Mouse (Mus musculus): ENCODE results near the gene Slc39a11. TPM values are rescaled to one million over a fixed set of nuclear protein-coding genes. Genes with fewer than 3 reads are reported as not detected.

The Slc39a11 gene
- polyA plus RNA-seq, 1 experiment from 2014 or later, result 26.2 TPM

GRCm38 (mm10) chr11:113339770-113340169 is 310.1 kb downstream of the Slc39a11 start:
- Histone ChIP-seq H3K9me3 (ENCODE audit: control insufficient read depth, low read length) (no peaks in the 10 kb centered on the region), H3K27me3 (ENCODE audit: control insufficient read depth, insufficient read depth, low read depth, low read length) (no peaks in the 10 kb centered on the region), H3K4me1 (replicated peaks; ENCODE audit: control insufficient read depth, insufficient read depth, low read length) (no peaks in the 10 kb centered on the region; the same call in 1 of the 2 replicates), H3K36me3 (ENCODE audit: control insufficient read depth, insufficient read depth, low read length) (no peaks in the 10 kb centered on the region), H3K27ac (ENCODE audit: low read length) (no peak overlapping the region), H3K9ac (ENCODE audit: low read length) (no peak overlapping the region), H3K4me3 (ENCODE audit: low read length) (no peak overlapping the region), H3K4me2 (ENCODE audit: low read depth, low read length) (no peak overlapping the region)
- ATAC-seq (ENCODE audit: low read depth), result no peak
- 82% methylated on average over 8 of the region's 8 CpGs for WGBS

DNA sequence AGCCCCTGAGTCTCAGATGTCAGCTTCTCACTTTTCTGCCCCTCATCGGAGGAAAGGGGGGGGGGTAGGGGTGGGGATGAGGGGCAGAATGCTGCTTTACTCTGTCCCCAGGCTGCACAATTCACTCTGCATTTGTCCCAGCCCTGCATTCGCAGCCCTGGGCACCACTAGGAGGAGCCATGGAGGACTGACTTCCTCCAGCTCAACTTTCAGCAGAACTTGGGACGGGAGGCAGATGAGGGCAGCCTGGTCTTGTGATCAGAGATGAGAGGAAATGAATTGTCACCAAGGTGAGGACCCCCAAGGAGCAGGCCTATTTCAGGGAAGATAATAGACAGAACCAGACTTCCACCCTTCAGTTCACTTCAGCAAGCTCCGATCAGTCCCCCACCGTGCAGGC is 311.3 kb downstream of the Slc39a11 start:
- Histone ChIP-seq H3K27me3 (ENCODE audit: control insufficient read depth, insufficient read depth, low read depth, low read length) (no peaks in the 10 kb centered on the region), H3K9me3 (ENCODE audit: control insufficient read depth, low read length) (no peaks in the 10 kb centered on the region), H3K27ac (ENCODE audit: low read length) (no peak overlapping the region), H3K4me3 (ENCODE audit: low read length) (no peak overlapping the region), H3K36me3 (ENCODE audit: control insufficient read depth, insufficient read depth, low read length) (no peaks in the 10 kb centered on the region), H3K9ac (ENCODE audit: low read length) (no peak overlapping the region), H3K4me2 (ENCODE audit: low read depth, low read length) (no peak overlapping the region), H3K4me1 (replicated peaks; ENCODE audit: control insufficient read depth, insufficient read depth, low read length) (peaks cover 3% of the 10 kb centered on the region)
- WGBS, result 60% methylated on average over 5 of the region's 5 CpGs
- no peak for ATAC-seq (ENCODE audit: low read depth)

- no peaks in the 10 kb centered on the region for H3K36me3 ChIP-seq (ENCODE audit: control insufficient read depth, insufficient read depth, low read length)
- 79% methylated on average over 5 of the region's 5 CpGs for WGBS
- no peak for ATAC-seq (ENCODE audit: low read depth)
These were observed 314.2 kb downstream of the Slc39a11 start for GRCm38 (mm10) chr11:113335706-113336105.

DNA sequence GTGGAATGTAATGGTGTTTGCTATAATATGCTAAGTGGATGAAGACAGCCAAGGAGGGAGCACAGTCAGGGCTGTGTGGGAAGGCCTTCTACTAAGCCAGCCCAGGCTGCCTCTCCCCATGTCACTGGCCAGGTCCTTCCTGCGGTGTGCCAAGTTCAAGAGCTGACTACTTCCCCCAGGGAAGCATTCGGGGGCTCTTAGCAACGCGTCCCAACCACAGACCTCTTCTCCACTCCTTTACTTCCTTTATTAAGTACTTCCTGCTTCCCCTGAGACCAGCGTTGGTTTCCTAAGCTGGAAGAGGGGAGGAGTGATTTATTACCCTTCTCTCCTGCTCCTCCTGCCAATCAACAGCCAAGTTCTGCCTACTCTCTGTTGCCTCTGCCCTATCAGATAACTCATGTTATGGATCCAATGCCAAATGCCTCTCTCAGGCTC is 315.4 kb downstream of the Slc39a11 start:
- H3K4me1 ChIP-seq (replicated peaks; ENCODE audit: control insufficient read depth, insufficient read depth, low read length), result peaks cover 12% of the 10 kb centered on the region
- WGBS, result 25% methylated on average over 5 of the region's 5 CpGs
- no peak overlapping the region for H3K4me3 ChIP-seq (ENCODE audit: low read length)
- H3K27ac ChIP-seq (ENCODE audit: low read length), result no peak overlapping the region
- H3K4me2 ChIP-seq (ENCODE audit: low read depth, low read length), result no peak overlapping the region
- no peaks in the 10 kb centered on the region for H3K9me3 ChIP-seq (ENCODE audit: control insufficient read depth, low read length)
- 0 out of 2 replicates have a peak, but pooled peaks have one; percentile 26 for ATAC-seq (ENCODE audit: low read depth)
- no peaks in the 10 kb centered on the region for H3K27me3 ChIP-seq (ENCODE audit: control insufficient read depth, insufficient read depth, low read depth, low read length)
- H3K36me3 ChIP-seq (ENCODE audit: control insufficient read depth, insufficient read depth, low read length), result no peaks in the 10 kb centered on the region
- H3K9ac ChIP-seq (ENCODE audit: low read length), result no peak overlapping the region

More at GRCm38 (mm10) chr11:113335706-113336105, 314.2 kb downstream of the Slc39a11 start:
- Histone ChIP-seq H3K4me2 (ENCODE audit: low read depth, low read length) (no peak overlapping the region), H3K9ac (ENCODE audit: low read length) (no peak overlapping the region), H3K27me3 (ENCODE audit: control insufficient read depth, insufficient read depth, low read depth, low read length) (no peaks in the 10 kb centered on the region), H3K9me3 (ENCODE audit: control insufficient read depth, low read length) (no peaks in the 10 kb centered on the region), H3K27ac (ENCODE audit: low read length) (no peak overlapping the region), H3K4me3 (ENCODE audit: low read length) (no peak overlapping the region), H3K4me1 (replicated peaks; ENCODE audit: control insufficient read depth, insufficient read depth, low read length) (peaks cover 3% of the 10 kb centered on the region)

DNA sequence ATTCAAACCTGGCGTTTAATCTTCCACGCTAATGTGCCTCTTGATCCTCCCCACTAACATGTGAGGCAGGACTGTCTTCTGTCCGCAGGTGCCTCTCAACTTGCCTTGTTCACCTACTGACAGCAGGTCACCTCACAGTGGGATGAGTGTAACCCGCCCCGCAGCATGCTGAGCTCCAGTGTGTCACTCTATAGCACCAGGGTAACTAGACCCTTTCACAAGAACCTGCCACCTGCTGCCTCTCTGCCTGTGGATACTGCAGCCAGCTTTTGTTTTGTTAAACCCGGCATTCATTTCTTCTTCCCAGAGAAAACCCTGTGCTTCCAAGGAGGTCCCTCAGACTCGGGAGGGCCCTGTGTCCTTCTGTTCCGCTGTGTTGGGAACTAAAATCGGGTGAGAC is 316.3 kb downstream of the Slc39a11 start:
- peaks cover 12% of the 10 kb centered on the region for H3K4me1 ChIP-seq (replicated peaks; ENCODE audit: control insufficient read depth, insufficient read depth, low read length)
- H3K4me3 ChIP-seq (ENCODE audit: low read length), result no peak overlapping the region
- no peak overlapping the region for H3K27ac ChIP-seq (ENCODE audit: low read length)
- WGBS, result 79% methylated on average over 9 of the region's 9 CpGs
- H3K36me3 ChIP-seq (ENCODE audit: control insufficient read depth, insufficient read depth, low read length), result no peaks in the 10 kb centered on the region
- H3K9ac ChIP-seq (ENCODE audit: low read length), result no peak overlapping the region
- H3K9me3 ChIP-seq (ENCODE audit: control insufficient read depth, low read length), result no peaks in the 10 kb centered on the region
- H3K27me3 ChIP-seq (ENCODE audit: control insufficient read depth, insufficient read depth, low read depth, low read length), result no peaks in the 10 kb centered on the region
- no peak overlapping the region for H3K4me2 ChIP-seq (ENCODE audit: low read depth, low read length)
- ATAC-seq (ENCODE audit: low read depth), result no peak

GRCm38 (mm10) chr11:113330061-113330591 is 319.8 kb downstream of the Slc39a11 start:
- Histone ChIP-seq H3K4me2 (ENCODE audit: low read depth, low read length) (no peak overlapping the region), H3K9me3 (ENCODE audit: control insufficient read depth, low read length) (no peaks in the 10 kb centered on the region), H3K36me3 (ENCODE audit: control insufficient read depth, insufficient read depth, low read length) (no peaks in the 10 kb centered on the region), H3K27ac (ENCODE audit: low read length) (peak overlapping the region; percentile 25; the same call in 1 of the 2 replicates), H3K9ac (ENCODE audit: low read length) (no peak overlapping the region), H3K4me3 (ENCODE audit: low read length) (no peak overlapping the region), H3K4me1 (replicated peaks; ENCODE audit: control insufficient read depth, insufficient read depth, low read length) (peaks cover 14% of the 10 kb centered on the region), H3K27me3 (ENCODE audit: control insufficient read depth, insufficient read depth, low read depth, low read length) (no peaks in the 10 kb centered on the region)
- 54% methylated on average over 13 of the region's 13 CpGs for WGBS
- 0 out of 2 replicates have a peak, but pooled peaks have one; percentile 26 for ATAC-seq (ENCODE audit: low read depth)

GRCm38 (mm10) chr11:113327499-113328062 is 322.3 kb downstream of the Slc39a11 start:
- 53% methylated on average over 3 of the region's 3 CpGs for WGBS
- Histone ChIP-seq H3K4me1 (replicated peaks; ENCODE audit: control insufficient read depth, insufficient read depth, low read length) (peaks cover 11% of the 10 kb centered on the region), H3K27ac (ENCODE audit: low read length) (no peak overlapping the region), H3K9ac (ENCODE audit: low read length) (no peak overlapping the region), H3K4me2 (ENCODE audit: low read depth, low read length) (no peak overlapping the region), H3K9me3 (ENCODE audit: control insufficient read depth, low read length) (no peaks in the 10 kb centered on the region), H3K4me3 (ENCODE audit: low read length) (no peak overlapping the region), H3K27me3 (ENCODE audit: control insufficient read depth, insufficient read depth, low read depth, low read length) (no peaks in the 10 kb centered on the region), H3K36me3 (ENCODE audit: control insufficient read depth, insufficient read depth, low read length) (no peaks in the 10 kb centered on the region)
- peak; percentile 13; the same call in 1 of the 2 replicates for ATAC-seq (ENCODE audit: low read depth)

DNA sequence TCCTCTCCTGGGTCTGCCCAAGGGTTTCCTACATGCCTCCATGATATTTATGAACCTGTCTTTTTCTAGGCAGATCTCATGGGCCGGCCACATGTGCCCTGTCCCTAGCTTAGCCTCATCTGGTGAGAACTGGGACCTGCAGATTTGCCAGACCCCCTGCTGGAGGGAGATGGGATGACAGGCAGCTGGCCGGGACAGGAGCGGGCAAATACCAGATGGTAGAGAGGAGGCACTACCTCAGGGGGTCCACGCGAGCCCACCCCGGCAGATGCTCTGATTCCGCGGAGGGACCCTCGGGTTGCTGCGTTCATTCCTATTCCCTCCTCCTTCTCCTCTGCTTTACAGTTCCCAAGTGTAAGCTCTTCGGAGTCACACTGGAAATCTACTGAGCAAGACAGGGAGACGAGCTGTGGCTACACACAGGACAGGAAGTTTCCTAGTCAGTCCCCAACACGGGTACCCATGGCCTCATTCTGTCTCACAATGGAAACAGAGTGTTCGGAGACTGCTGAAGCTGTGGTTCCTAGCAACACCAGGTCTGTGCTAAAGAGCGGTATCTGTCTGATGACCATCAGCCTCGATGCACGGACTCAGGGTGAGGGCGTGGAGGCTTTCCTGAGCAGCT is 323.4 kb downstream of the Slc39a11 start:
- Histone ChIP-seq H3K27ac (ENCODE audit: low read length) (no peak overlapping the region), H3K36me3 (ENCODE audit: control insufficient read depth, insufficient read depth, low read length) (no peaks in the 10 kb centered on the region), H3K27me3 (ENCODE audit: control insufficient read depth, insufficient read depth, low read depth, low read length) (no peaks in the 10 kb centered on the region), H3K9ac (ENCODE audit: low read length) (no peak overlapping the region), H3K4me1 (replicated peaks; ENCODE audit: control insufficient read depth, insufficient read depth, low read length) (peaks cover 11% of the 10 kb centered on the region), H3K4me2 (ENCODE audit: low read depth, low read length) (peak overlapping the region; percentile 53), H3K9me3 (ENCODE audit: control insufficient read depth, low read length) (no peaks in the 10 kb centered on the region), H3K4me3 (ENCODE audit: low read length) (peak overlapping the region; percentile 34; the same call in 1 of the 2 replicates)
- ATAC-seq (ENCODE audit: low read depth), result peak; percentile 68
- 18% methylated on average over 18 of the region's 18 CpGs for WGBS

- no peak overlapping the region for H3K4me3 ChIP-seq (ENCODE audit: low read length)
- no peak overlapping the region for H3K27ac ChIP-seq (ENCODE audit: low read length)
- no peak overlapping the region for H3K4me2 ChIP-seq (ENCODE audit: low read depth, low read length)
- no peaks in the 10 kb centered on the region for H3K36me3 ChIP-seq (ENCODE audit: control insufficient read depth, insufficient read depth, low read length)
- WGBS, result 88% methylated on average over 3 of the region's 3 CpGs
- H3K27me3 ChIP-seq (ENCODE audit: control insufficient read depth, insufficient read depth, low read depth, low read length), result no peaks in the 10 kb centered on the region
- H3K9ac ChIP-seq (ENCODE audit: low read length), result no peak overlapping the region
- ATAC-seq (ENCODE audit: low read depth), result no peak
- H3K4me1 ChIP-seq (replicated peaks; ENCODE audit: control insufficient read depth, insufficient read depth, low read length), result no peaks in the 10 kb centered on the region; the same call in 1 of the 2 replicates
- H3K9me3 ChIP-seq (ENCODE audit: control insufficient read depth, low read length), result 0 out of 2 replicates have a peak, but pooled peaks cover 3% of the 10 kb centered on the region
These were observed 328.3 kb downstream of the Slc39a11 start for GRCm38 (mm10) chr11:113321601-113322000.

Measured in lung, embryonic 16.5 days (tissue).